Comparison of ENCODE assay signal across 9 mouse cellular contexts in genomic region chr11:70650322-70651175, GRCm38 (mm10). TPM values are rescaled to one million over a fixed set of nuclear protein-coding genes. Genes with fewer than 3 reads are reported as not detected.
DNase-seq lines count a peak whose midpoint lies in the region; ATAC-seq and TF ChIP-seq lines count a peak whose summit lies in the region.
"Had no signal": no experiment of that assay in that cellular context is flagged by ENCODE, and none has a peak within 500 bp of the region (broad histone marks: within the 10 kb centered on the region; RNA-seq: fewer than 3 reads in every experiment).

No protein-coding gene starts in this region.

- peak overlapping the region; percentile 100; the same call in 1 of the 2 replicates for H3K4me3 ChIP-seq in G1E (ENCODE audit: low read depth, low read length)
- H3K4me3 ChIP-seq in neural tube, embryonic 15.5 days (replicated peaks), result no peak overlapping the region

- no peaks in the 10 kb centered on the region for H3K27me3 ChIP-seq in G1E (ENCODE audit: insufficient read depth, low read length)
- no peaks in the 10 kb centered on the region for H3K27me3 ChIP-seq in neural tube, embryonic 15.5 days (replicated peaks)

- H3K36me3 ChIP-seq in G1E (replicated peaks), result peaks cover 70% of the 10 kb centered on the region
- H3K36me3 ChIP-seq in neural tube, embryonic 15.5 days, result peaks cover 35% of the 10 kb centered on the region

- ATAC-seq in G1E (ENCODE audit: extremely low read depth, insufficient number of reproducible peaks, low FRiP score, poor library complexity, severe bottlenecking), result no peak
- no peak for ATAC-seq in neural tube, embryonic 15.5 days (ENCODE audit: low FRiP score)

- TF ChIP-seq CTCF in G1E (IDR thresholded peaks at IDR 0.05; ENCODE audit: low read depth, low read length), result no peak

- H3K9me3 ChIP-seq in G1E (replicated peaks), result no peaks in the 10 kb centered on the region
- no peaks in the 10 kb centered on the region for H3K9me3 ChIP-seq in neural tube, embryonic 15.5 days (replicated peaks)

- peaks cover 68% of the 10 kb centered on the region for H3K4me1 ChIP-seq in G1E (ENCODE audit: insufficient read depth, low read depth, low read length)
- peaks cover 72% of the 10 kb centered on the region for H3K4me1 ChIP-seq in neural tube, embryonic 15.5 days

- no peak overlapping the region for H3K4me2 ChIP-seq in neural tube, embryonic 15.5 days

- no peak overlapping the region for H3K27ac ChIP-seq in neural tube, embryonic 15.5 days (replicated peaks)

- H3K9ac ChIP-seq in neural tube, embryonic 15.5 days (replicated peaks), result 0 out of 2 replicates have a peak overlapping the region, but pooled peaks have one; percentile 0

- peak; percentile 5 for DNase-seq in layer of hippocampus, adult 11-12 months (ENCODE audit: low spot score)
- DNase-seq in layer of hippocampus, postnatal 10 days (ENCODE audit: low spot score in 2 of 2), result no peak
- no peak for DNase-seq in G1E (ENCODE audit: low spot score)
- DNase-seq in heart, postnatal 4 days, result peak; percentile 16
- DNase-seq in frontal cortex, adult 2 months (ENCODE audit: extremely low spot score in 1 of 2, low spot score in 1 of 2), result no peak
- no peak for DNase-seq in urinary bladder, postnatal 14 days (ENCODE audit: low spot score)
- no peak for DNase-seq in ovary, postnatal 10 days (ENCODE audit: low spot score)

- 77% methylated on average over 12 of the region's 12 CpGs for WGBS in neural tube, embryonic 15.5 days

RNA-seq across cellular contexts. Expression of gene Slc25a11, which starts 3.3 kb away (rescaled TPM):
- 100 to 1,000 TPM; 117 to 125 TPM for total RNA-seq in layer of hippocampus, postnatal 10 days (2021)
- 42.8 and 72.7 TPM in 2 replicates for total RNA-seq in G1E (2014; fragmentation: Nextera tagmentation)
- total RNA-seq in G1E (2017), result 125 and 144 TPM in 2 replicates
- polyA plus RNA-seq in G1E (2012), result 50.6 and 59.2 TPM in 2 replicates
- 100 to 1,000 TPM; 311 to 313 TPM for total RNA-seq in heart, postnatal 4 days (2021)
- polyA plus RNA-seq in neural tube, embryonic 15.5 days (2015; fragmentation: Nextera tagmentation; extraction: Ambion mirVana), result 169 and 174 TPM in 2 replicates
- 132 and 138 TPM in 2 replicates for polyA plus RNA-seq in frontal cortex, adult 2 months (2012; rRNA removed)

RNA-seq across cellular contexts. Expression of gene Rnf167, which starts 3.5 kb away (rescaled TPM):
- total RNA-seq in layer of hippocampus, postnatal 10 days (2021), result 10 to 100 TPM; 60.3 to 61.5 TPM
- 63.7 and 115 TPM in 2 replicates for total RNA-seq in G1E (2014; fragmentation: Nextera tagmentation)
- total RNA-seq in G1E (2017), result 62.3 and 64.1 TPM in 2 replicates
- 62.6 and 81.3 TPM in 2 replicates for polyA plus RNA-seq in G1E (2012)
- total RNA-seq in heart, postnatal 4 days (2021), result 10 to 100 TPM; 42.1 to 42.8 TPM
- 100 and 109 TPM in 2 replicates for polyA plus RNA-seq in neural tube, embryonic 15.5 days (2015; fragmentation: Nextera tagmentation; extraction: Ambion mirVana)
- polyA plus RNA-seq in frontal cortex, adult 2 months (2012; rRNA removed), result 119 and 125 TPM in 2 replicates

RNA-seq across cellular contexts. Expression of gene Pfn1, which starts 3.9 kb away (rescaled TPM):
- total RNA-seq in layer of hippocampus, postnatal 10 days (2021), result 100 to 1,000 TPM; 364 to 371 TPM
- total RNA-seq in G1E (2014; fragmentation: Nextera tagmentation) (804 and 991 TPM in 2 replicates), G1E (2017) (724 and 774 TPM in 2 replicates)
- polyA plus RNA-seq in G1E (2012), result 3,649 and 4,709 TPM in 2 replicates
- total RNA-seq in heart, postnatal 4 days (2021), result 100 to 1,000 TPM; 572 to 580 TPM
- 679 and 994 TPM in 2 replicates for polyA plus RNA-seq in neural tube, embryonic 15.5 days (2015; fragmentation: Nextera tagmentation; extraction: Ambion mirVana)
- polyA plus RNA-seq in frontal cortex, adult 2 months (2012; rRNA removed), result 273 and 299 TPM in 2 replicates

RNA-seq across cellular contexts. Expression of gene Eno3, which starts 6.5 kb away (rescaled TPM):
- 10 to 100 TPM in 1 of 2 experiments, 1 to 10 TPM in 1; 5.1 to 10.5 TPM for total RNA-seq in layer of hippocampus, postnatal 10 days (2021)
- total RNA-seq in G1E (2014; fragmentation: Nextera tagmentation) (19.0 and 25.3 TPM in 2 replicates), G1E (2017) (21.9 and 24.5 TPM in 2 replicates)
- 3.1 and 5.7 TPM in 2 replicates for polyA plus RNA-seq in G1E (2012)
- 1,000 to 10,000 TPM; 1,339 to 1,391 TPM for total RNA-seq in heart, postnatal 4 days (2021)
- 12.6 and 17.5 TPM in 2 replicates for polyA plus RNA-seq in neural tube, embryonic 15.5 days (2015; fragmentation: Nextera tagmentation; extraction: Ambion mirVana)
- 23.9 and 28.4 TPM in 2 replicates for polyA plus RNA-seq in frontal cortex, adult 2 months (2012; rRNA removed)

RNA-seq across cellular contexts. Expression of gene Gp1ba, which starts 11.6 kb away (rescaled TPM):
- total RNA-seq in layer of hippocampus, postnatal 10 days (2021), result not detected
- total RNA-seq in G1E (2014; fragmentation: Nextera tagmentation) (1.1 and 3.1 TPM in 2 replicates), G1E (2017) (2.8 and 3.4 TPM in 2 replicates)
- polyA plus RNA-seq in G1E (2012), result 9.0 TPM in 2 replicates
- total RNA-seq in heart, postnatal 4 days (2021), result under 1 TPM; 0.16 to 0.26 TPM
- polyA plus RNA-seq in neural tube, embryonic 15.5 days (2015; fragmentation: Nextera tagmentation; extraction: Ambion mirVana), result 0.15 TPM in 2 replicates
- polyA plus RNA-seq in frontal cortex, adult 2 months (2012; rRNA removed), result not detected in 2 replicates
- polyA plus RNA-seq: cortical plate, adult 2 months had no signal

Comparison
In these comparisons a context has a peak if more than half of its experiments do, and no peak if none do; other contexts are left out.
1. DNase-seq: peak in layer of hippocampus, adult 11-12 months (single experiment) and heart, postnatal 4 days (single experiment); none in layer of hippocampus, postnatal 10 days (0 of 2), G1E (single experiment), frontal cortex, adult 2 months (0 of 2), urinary bladder, postnatal 14 days (single experiment) and ovary, postnatal 10 days (single experiment).